Mouse (Mus musculus) cerebellum, adult 2 months (tissue): ENCODE results near the gene Btla.

Experiments used
- CTCF ChIP-seq: fragments of 200-500 bp; IDR thresholded peaks from 2 replicates; pipeline ENCODE4 v1.5.1; 2011; ENCODE audit warnings: low read depth, mild to moderate bottlenecking, control low read depth, low read length, moderate library complexity, borderline replicate concordance; ENCODE audit not compliant: insufficient read depth
- POLR2A ChIP-seq: fragments of 200-500 bp; IDR thresholded peaks from 2 replicates; pipeline ENCODE4 v1.6.1; 2011; ENCODE audit warnings: low read length, control low read depth, borderline replicate concordance; ENCODE audit not compliant: insufficient read depth

DNA sequence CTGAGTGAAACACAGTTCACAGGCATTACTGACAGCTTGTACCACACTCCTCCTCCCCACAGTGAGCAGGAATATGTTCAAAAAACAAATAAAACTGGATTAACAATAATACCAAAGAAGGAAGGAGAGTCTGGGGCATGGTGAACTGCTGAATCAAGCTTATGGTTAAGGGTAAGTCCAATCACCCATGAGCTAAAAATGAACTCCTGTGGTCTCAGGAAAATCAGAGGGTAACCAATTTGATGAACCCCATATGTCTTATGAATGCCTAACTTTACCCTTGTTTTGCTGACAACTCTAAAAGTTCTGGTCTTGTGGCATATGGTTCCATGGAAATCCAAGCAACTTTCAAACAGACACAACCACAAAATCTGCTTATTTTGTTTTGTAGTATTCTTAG lies 37.9 kb downstream of the Btla start:
- TF ChIP-seq POLR2A (no peak), CTCF (no peak)
